In genomic region chr9:5343092-5343491, GRCm38 (mm10) we compare ENCODE assay signal across 21 mouse cellular contexts. TPM values are rescaled to one million over a fixed set of nuclear protein-coding genes. Genes with fewer than 3 reads are reported as not detected.
DNase-seq lines count a peak whose midpoint lies in the region; ATAC-seq lines count a peak whose summit lies in the region.
"Had no signal": no experiment of that assay in that cellular context is flagged by ENCODE, and none has a peak within 500 bp of the region (broad histone marks: within the 10 kb centered on the region; RNA-seq: fewer than 3 reads in every experiment).

No protein-coding gene starts in this region.

- H3K9me3 ChIP-seq in liver, embryonic 12.5 days (replicated peaks) = no peaks in the 10 kb centered on the region
- H3K9me3 ChIP-seq: embryonic facial prominence, embryonic 13.5 days; forebrain, embryonic 13.5 days; heart, embryonic 13.5 days; hindbrain, embryonic 12.5 days had no signal

- 0 out of 2 replicates have a peak, but pooled peaks have one; percentile 24 for ATAC-seq in liver, embryonic 12.5 days
- peak; percentile 59 to 80 for ATAC-seq in hematopoietic stem cell, adult 5-6 weeks (replicated peaks in 1 of 2; ENCODE audit: insufficient read depth in 1 of 2, low FRiP score in 2 of 2, low TSS enrichment in 1 of 2, low read depth in 1 of 2, poor library complexity in 2 of 2, severe bottlenecking in 2 of 2)
- ATAC-seq in megakaryocyte progenitor cell, adult 5-6 weeks (replicated peaks; ENCODE audit: poor library complexity) = peak; percentile 83
- ATAC-seq: forebrain, embryonic 13.5 days; forebrain, postnatal 0 days; hindbrain, postnatal 0 days had no signal

- H3K4me3 ChIP-seq in liver, embryonic 12.5 days = no peak overlapping the region
- H3K4me3 ChIP-seq: embryonic facial prominence, embryonic 13.5 days; forebrain, embryonic 13.5 days; heart, embryonic 13.5 days; hindbrain, embryonic 12.5 days had no signal

- no peak overlapping the region for H3K4me2 ChIP-seq in liver, embryonic 12.5 days
- H3K4me2 ChIP-seq: embryonic facial prominence, embryonic 13.5 days; forebrain, embryonic 13.5 days; heart, embryonic 13.5 days; hindbrain, embryonic 12.5 days had no signal

- no peak for DNase-seq in liver
- no peak for DNase-seq in left cerebral cortex, postnatal 4 days
- DNase-seq in urinary bladder, adult 18-20 months (ENCODE audit: low spot score in 2 of 2) = no peak
- DNase-seq in cerebellum, postnatal 4 days (ENCODE audit: low spot score in 2 of 2) = no peak
- DNase-seq: adrenal gland, adult 2 months; adrenal gland, postnatal 25 days; cerebellum, adult 2 months; cerebellum, postnatal 10 days; forebrain, postnatal 0 days; gastrocnemius, postnatal 14 days; heart, adult 11 months; heart, postnatal 36 days had no signal

- intact Hi-C loops in left cerebral cortex, postnatal 4 days (cut with DNase I) = no loop called here

- no peak overlapping the region for H3K27ac ChIP-seq in liver, embryonic 12.5 days
- H3K27ac ChIP-seq: embryonic facial prominence, embryonic 13.5 days; forebrain, embryonic 13.5 days; heart, embryonic 13.5 days; hindbrain, embryonic 12.5 days; hindbrain, postnatal 0 days had no signal

- H3K9ac ChIP-seq in liver, embryonic 12.5 days = no peak overlapping the region
- H3K9ac ChIP-seq: embryonic facial prominence, embryonic 13.5 days; forebrain, embryonic 13.5 days; forebrain, postnatal 0 days; heart, embryonic 13.5 days; hindbrain, embryonic 12.5 days had no signal

- no peaks in the 10 kb centered on the region for H3K4me1 ChIP-seq in liver, embryonic 12.5 days
- H3K4me1 ChIP-seq: embryonic facial prominence, embryonic 13.5 days; forebrain, embryonic 13.5 days; hindbrain, embryonic 12.5 days had no signal

- WGBS in liver, embryonic 12.5 days (ENCODE audit: insufficient replicate concordance) = 29% methylated on average over 1 of the region's 1 CpGs

- no peaks in the 10 kb centered on the region for H3K36me3 ChIP-seq in liver, embryonic 12.5 days
- H3K36me3 ChIP-seq: embryonic facial prominence, embryonic 13.5 days; heart, embryonic 13.5 days; hindbrain, embryonic 12.5 days had no signal

- no peaks in the 10 kb centered on the region for H3K27me3 ChIP-seq in liver, embryonic 12.5 days (replicated peaks)
- H3K27me3 ChIP-seq: CH12.LX; embryonic facial prominence, embryonic 13.5 days; forebrain, embryonic 13.5 days; heart, embryonic 13.5 days; hindbrain, embryonic 12.5 days had no signal

RNA-seq across cellular contexts. Expression of gene Casp12, which starts 2.1 kb away (rescaled TPM):
- 0.11 TPM in 1 of 2 replicates, not detected in the other for polyA plus RNA-seq in liver, embryonic 12.5 days (2016; fragmentation: Nextera tagmentation; extraction: Ambion mirVana)
- 25.7 and 36.8 TPM in 2 replicates for total RNA-seq in hematopoietic stem cell, adult 5-6 weeks (2017)
- total RNA-seq in megakaryocyte progenitor cell, adult 5-6 weeks (2015) = 2.4 and 3.4 TPM in 2 replicates
- 1.2 and 1.9 TPM in 2 replicates for total RNA-seq in megakaryocyte progenitor cell, adult 5-6 weeks (2017)
- total RNA-seq in left cerebral cortex, postnatal 4 days (2021) = 1 to 10 TPM in 1 of 2 experiments, under 1 TPM in 1; 0.99 to 1.1 TPM
- polyA plus RNA-seq: forebrain, embryonic 13.5 days had no signal

RNA-seq across cellular contexts. Expression of gene Casp4, which starts 34.5 kb away (rescaled TPM):
- polyA plus RNA-seq in liver, embryonic 12.5 days (2016; fragmentation: Nextera tagmentation; extraction: Ambion mirVana) = 0.36 and 0.61 TPM in 2 replicates
- total RNA-seq in hematopoietic stem cell, adult 5-6 weeks (2017) = 40.0 and 55.5 TPM in 2 replicates
- 34.0 and 34.4 TPM in 2 replicates for total RNA-seq in megakaryocyte progenitor cell, adult 5-6 weeks (2015)
- 16.9 and 22.8 TPM in 2 replicates for total RNA-seq in megakaryocyte progenitor cell, adult 5-6 weeks (2017)
- total RNA-seq in left cerebral cortex, postnatal 4 days (2021) = 1 to 10 TPM in 1 of 2 experiments, under 1 TPM in 1; 0.68 to 1.1 TPM
- polyA plus RNA-seq: forebrain, embryonic 13.5 days; hindbrain, embryonic 12.5 days had no signal

RNA-seq across cellular contexts. Expression of gene Casp1, which starts 44.8 kb away (rescaled TPM):
- polyA plus RNA-seq in liver, embryonic 12.5 days (2016; fragmentation: Nextera tagmentation; extraction: Ambion mirVana) = 1.5 and 2.1 TPM in 2 replicates
- 59.0 and 89.2 TPM in 2 replicates for total RNA-seq in hematopoietic stem cell, adult 5-6 weeks (2017)
- 97.7 and 107 TPM in 2 replicates for total RNA-seq in megakaryocyte progenitor cell, adult 5-6 weeks (2015)
- total RNA-seq in megakaryocyte progenitor cell, adult 5-6 weeks (2017) = 69.5 and 78.8 TPM in 2 replicates
- total RNA-seq in left cerebral cortex, postnatal 4 days (2021) = 1 to 10 TPM; 1.0 to 1.5 TPM
- total RNA-seq: hindbrain, postnatal 0 days had no signal
- polyA plus RNA-seq: adrenal gland, adult 2 months had no signal

Comparison
In these comparisons a context has a peak if more than half of its experiments do, and no peak if none do; other contexts are left out.
1. ATAC-seq: peak in every context shown above with its lines; median percentile 83 in megakaryocyte progenitor cell, adult 5-6 weeks; 70 in hematopoietic stem cell, adult 5-6 weeks; 24 in liver, embryonic 12.5 days.
2. RNA of gene Casp4, which starts 34.5 kb away (total RNA-seq): 40.0 to 55.5 TPM in hematopoietic stem cell, adult 5-6 weeks and 16.9 to 34.4 TPM in megakaryocyte progenitor cell, adult 5-6 weeks; 0.68 to 1.1 TPM in left cerebral cortex, postnatal 4 days; every median in the first group is over 4 times any median in the second.
3. RNA of gene Casp1, which starts 44.8 kb away (total RNA-seq): 69.5 to 107 TPM in megakaryocyte progenitor cell, adult 5-6 weeks and 59.0 to 89.2 TPM in hematopoietic stem cell, adult 5-6 weeks; 1.0 to 1.5 TPM in left cerebral cortex, postnatal 4 days; every median in the first group is over 10 times any median in the second.